Mouse (Mus musculus): ENCODE results near the gene Tulp3.

- TF ChIP-seq CTCF (IDR thresholded peaks at IDR 0.05; ENCODE audit: control insufficient read depth, insufficient read depth, insufficient replicate concordance, low read depth, low read length): no peak
- TF ChIP-seq POLR2A (IDR thresholded peaks at IDR 0.05; ENCODE audit: control insufficient read depth, low read depth, low read length): no peak
Observed at GRCm38 (mm10) chr6:128299292-128300133, 56.1 kb downstream of the Tulp3 start.

All from testis, adult 2 months (tissue).